Mouse (Mus musculus) lung, postnatal 10 days (tissue): ENCODE measurements at regions not wholly inside any gene's neighbourhood (a gene's known extent, or its start where the extent isn't known, plus 50 kb on each side); places are given as distances from the start of the nearest gene placed in this dataset.
A peak's percentile ranks its signal among the peaks of the same experiment; 100 is the strongest.

Experiments
- DNase-seq: peaks from one replicate; pipeline ENCODE4 v3.0.0; 2021

DNA sequence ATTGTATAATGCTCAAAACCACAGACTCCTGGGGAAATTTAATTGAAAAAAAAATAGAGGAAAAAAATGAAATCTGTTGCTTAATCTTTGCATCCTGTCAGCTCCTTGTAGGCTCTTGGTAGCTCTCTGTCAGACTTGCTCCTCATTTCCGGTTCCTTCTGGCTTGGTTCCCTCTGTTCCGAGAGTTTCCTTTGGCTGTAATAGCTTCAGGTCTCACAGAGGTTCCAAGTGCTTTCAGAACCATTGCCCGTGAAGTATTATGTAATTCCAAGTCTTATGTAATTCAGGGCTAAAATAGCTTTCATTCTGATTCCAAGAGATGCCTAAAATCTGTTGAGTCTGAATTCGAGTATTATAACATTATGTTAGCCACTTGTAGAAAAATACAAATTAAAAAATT, 117.3 kb downstream of the Spry2 start:
- peak; percentile 76 for DNase-seq

DNA sequence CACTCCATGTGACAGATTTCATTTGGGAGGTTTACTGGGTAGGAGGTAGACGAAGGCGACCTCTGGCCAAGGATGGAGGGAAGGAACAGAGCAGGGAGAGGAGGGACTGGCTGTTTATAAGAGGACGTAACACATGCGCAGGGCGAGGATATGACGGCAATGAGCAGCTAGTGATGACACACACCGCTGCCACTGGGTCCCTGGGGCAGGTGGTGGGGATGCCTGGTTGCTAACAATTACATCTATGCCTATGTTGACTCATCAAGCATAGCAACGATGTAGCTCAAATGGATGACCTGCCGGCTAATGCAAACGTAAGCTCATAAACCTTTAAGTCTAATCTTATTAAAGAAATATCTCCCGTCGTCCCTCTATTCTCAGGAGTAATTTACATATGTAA, 122.9 kb downstream of the Spry2 start:
- no peak for DNase-seq

DNA sequence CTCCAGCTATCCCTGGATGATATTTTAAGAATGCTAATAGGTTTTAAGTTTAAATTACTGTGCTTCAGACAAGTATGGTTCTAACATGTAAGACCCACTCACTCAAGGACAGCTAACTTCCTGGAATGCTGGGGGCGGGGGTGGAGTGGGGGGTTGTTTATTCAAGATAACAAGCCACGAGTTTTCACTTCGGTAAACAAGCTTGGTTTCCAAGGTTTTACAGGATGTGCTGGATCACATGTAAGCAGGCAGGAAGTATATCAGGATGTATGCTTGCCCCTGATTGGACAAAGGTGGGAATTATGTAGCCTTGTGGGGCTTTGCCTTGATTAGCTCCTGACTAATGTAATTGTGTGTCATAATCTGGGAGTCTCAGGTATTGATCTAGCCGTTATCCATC, 129.5 kb downstream of the Spry2 start:
- peak; percentile 29 for DNase-seq

DNA sequence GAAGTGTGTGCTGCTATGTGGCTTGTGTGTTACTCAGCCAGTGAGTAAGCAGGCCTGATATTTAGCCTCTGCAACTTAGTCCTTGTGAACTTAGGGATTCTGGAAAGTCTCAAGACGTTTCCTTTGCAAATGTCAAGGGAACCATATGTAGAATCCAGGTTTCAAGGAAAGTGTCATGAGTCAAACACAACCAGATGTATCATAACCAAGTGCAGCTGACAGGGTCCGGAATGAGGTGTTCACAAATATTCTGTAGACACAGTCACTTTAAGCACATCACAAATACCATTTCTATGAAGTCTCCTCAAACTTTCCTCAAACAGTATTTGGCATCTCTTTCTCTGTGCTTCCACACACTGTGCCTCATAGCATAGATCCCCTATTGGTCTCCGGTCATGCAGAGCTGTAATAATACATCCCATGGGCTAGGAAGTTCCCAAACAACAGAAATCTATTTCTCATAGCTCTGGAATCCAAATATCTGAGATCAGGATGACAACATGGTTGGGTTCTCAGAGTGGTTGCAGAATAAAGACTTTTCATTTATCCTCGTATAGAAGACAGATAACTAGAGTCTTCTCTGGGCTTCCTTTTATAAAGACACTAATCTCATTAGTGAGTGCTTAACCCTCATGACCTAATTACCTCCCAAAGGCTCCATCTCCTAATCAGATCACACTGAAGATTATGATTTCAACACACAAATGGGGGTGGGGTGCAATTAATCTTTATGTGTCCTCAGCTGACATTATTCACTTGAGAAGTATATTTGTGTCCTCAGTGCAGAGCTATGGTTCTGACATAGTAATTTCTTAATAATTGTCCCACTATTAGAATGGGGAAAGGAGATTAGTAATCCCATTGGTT, 143.9 kb downstream of the Spry2 start:
- no peak for DNase-seq

DNA sequence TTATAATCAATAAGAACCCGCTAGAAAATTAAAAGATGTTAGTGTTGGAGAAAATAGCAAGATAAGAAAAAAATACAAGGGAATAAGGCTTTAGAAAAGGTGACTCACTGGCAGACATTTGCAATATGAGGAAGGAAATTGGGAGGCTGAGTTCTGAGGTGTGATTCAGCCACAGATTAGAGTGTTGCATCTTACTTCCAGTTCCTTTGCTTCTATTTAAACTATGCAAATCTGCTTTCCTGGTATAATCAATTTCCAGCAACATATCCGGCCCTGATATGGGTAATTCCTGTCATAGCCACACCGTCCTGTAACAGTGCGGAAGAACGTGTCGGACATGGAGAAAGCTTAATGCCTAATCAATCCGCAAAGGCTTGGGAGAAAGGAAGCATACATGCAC, 144.9 kb downstream of the Spry2 start:
- no peak for DNase-seq

DNA sequence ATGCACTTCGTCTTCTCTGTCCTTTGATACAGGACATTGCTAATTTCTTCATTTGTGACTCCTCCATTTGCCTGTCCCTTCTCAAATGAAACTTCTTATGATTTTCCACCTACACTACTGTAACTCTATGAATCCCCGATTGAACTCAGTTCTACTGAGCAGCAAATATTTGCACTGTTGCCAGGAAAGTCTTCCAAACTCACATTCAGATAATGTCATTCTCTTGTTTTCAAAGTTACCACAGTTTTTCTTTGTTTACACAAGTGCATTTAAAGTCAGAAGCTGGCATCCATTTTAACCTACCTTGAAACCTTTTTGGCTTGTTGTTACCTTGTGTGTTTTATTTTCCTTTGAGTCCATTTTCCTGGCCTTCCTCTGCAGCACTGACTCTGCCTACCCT, 152.0 kb downstream of the Spry2 start:
- DNase-seq, result no peak

DNA sequence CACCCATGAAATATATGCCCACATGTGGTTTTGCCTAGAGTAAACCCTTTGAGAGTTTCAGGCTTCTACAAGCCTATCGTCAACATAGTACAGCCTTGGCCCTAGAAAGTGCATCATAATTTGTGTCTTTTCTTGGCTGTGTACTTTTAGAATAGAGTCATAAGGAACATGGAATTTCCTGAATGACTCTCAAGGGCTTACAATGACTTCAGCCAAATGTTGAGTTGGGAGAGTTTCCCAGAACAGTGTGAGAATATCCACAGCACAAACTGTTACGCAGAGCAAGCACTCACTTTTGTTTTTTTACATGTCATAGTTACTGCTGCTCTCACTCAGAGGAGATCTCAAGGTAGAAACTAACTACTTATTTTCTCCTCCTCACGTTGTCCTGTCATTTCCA, 152.5 kb downstream of the Spry2 start:
- peak; percentile 51 for DNase-seq

DNA sequence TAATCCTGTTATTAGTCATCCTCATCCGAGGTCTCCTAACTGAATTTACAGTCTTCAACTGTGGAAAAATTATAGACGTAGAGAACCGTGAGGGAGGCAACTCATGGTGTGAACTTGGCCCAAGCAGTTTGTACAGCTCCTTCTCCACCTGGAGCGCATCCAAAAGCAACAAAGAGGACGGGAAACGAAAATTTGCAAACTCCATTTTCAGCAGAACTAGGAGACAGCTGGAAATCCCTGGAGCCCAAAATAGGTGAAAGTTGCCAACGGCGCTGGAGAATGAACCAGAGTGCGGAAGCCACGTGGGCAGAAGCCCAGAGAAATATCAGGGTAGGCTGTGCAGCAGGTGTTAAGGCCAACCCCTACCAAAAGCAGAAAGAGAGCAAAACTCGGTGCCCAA, 155.7 kb downstream of the Spry2 start:
- peak; percentile 64 for DNase-seq

DNA sequence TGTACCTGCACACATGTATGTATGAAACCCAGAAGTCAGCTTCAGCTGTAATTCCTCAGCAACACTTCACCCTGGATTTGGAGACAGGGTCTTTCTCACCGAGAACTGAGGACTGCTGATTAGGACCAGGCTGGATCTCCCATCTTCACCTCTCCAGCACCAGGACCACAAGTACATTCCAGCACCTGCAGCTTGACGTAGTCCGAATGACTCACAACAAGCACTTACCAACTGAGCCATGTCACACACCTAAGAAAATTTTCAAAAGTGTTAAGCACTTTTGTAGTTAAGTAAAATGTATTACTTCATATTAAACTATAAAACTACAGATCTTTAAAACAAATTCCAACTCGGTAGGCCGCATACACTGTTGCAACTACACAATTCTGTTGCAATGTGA, 158.1 kb downstream of the Spry2 start:
- no peak for DNase-seq

DNA sequence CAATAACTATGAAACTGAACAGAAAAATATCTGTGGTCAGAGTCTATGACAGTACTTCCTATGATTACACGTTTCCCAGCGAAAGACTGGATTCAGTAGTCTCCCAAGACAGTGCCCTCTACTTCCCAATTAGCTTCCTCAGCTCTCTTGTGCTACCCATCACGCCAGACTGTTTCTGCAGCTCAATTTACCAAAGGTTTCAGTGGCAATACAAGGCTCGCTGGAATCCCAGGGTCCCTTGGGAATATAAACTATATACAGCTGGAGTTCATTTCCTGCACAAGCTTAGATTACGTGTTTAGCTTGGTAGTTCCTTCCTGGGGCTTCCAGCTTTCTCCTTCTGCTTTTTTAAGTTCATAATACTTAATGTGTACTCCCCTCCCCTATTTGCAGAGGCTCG, 160.3 kb downstream of the Spry2 start:
- DNase-seq, result peak; percentile 16

DNA sequence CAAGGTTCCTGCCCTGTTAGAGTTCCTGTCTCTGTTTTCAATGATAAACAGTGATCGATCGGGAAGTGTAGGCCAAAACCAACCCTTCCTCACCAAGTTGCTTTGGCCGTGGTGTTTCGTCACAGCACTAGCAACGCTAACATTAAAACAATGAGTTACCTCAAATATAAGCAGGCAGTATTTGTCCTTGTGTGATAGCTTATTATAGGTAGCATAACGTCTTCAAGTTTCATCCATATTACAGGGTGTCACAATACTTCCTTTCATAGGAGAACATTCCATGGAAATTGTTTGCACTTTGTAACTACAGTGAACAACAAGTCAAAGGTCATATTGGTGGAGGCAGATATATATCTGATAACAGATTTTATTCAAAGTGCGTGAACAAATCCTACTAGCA, 162.3 kb downstream of the Spry2 start:
- no peak for DNase-seq

DNA sequence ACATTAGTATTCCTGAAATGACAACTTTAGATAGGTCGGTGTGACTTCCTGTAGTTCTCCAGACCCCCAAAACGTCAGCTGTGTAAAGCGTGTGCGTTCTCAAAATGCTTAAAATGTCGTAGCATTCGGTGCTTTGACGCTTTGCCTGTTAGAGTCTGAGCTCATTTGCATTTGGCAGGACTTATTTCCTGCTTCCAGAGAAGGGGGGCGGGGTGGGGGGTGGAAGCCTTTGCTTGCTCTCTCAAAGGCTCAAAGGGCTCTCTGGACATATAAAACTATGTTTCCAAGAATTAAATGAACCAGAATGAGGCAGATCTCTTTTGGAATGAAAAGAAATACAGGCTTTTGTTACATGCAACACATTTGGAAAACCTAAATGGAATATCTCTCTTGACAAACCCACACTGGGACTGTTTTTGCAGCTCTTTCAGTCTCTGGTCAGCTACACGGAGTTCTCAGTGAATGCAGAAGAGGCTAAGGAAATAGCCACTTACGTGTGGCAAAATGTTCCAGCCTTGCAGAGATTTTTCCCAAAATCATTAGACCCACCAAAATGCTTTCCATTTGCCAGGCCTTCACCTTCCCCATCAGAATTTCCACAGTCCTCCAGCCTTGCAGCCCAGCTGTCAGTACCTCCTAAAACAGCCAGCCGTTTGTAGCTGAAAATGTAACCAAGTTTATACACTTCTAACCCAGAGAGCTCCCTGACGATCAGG, 163.4 kb downstream of the Spry2 start:
- DNase-seq, result peak; percentile 64

DNA sequence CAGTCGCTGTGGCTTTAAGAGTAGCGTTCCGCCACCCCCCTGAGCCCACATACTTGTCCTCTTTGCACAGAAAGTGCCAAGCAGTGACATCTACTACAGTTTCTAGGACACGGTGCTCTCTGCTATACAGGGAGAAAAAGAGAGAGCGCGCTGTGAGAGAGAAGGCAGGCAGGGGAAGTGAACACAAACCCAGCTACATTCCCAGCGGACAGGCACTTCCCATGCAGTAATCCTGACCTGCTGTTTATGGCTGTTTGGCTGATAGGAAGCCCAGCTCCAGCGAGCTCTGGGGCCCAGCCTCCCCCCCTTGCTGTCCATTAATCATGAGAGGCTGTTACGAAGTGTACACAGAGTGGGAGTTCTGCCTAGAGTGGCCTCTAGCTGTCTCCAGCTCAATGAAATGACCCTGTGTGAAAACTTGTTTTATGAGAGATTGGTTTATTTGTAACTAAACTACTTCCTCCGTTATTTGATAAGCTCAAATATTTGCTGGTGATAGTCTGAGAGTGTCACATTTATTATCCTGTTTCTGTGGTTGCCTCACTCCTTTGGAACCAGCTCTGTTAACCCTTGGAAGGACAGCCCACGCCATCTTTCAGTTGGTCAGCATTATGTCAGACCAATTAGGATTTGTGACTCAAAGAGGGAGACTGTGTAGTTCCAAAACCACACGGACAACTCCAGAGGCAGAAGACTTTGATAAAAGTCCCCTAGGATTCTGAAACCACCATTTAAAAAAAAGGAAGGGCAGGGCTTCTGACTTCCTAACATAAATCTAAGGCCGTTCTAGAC, 164.2 kb downstream of the Spry2 start:
- peak; percentile 85 for DNase-seq

DNA sequence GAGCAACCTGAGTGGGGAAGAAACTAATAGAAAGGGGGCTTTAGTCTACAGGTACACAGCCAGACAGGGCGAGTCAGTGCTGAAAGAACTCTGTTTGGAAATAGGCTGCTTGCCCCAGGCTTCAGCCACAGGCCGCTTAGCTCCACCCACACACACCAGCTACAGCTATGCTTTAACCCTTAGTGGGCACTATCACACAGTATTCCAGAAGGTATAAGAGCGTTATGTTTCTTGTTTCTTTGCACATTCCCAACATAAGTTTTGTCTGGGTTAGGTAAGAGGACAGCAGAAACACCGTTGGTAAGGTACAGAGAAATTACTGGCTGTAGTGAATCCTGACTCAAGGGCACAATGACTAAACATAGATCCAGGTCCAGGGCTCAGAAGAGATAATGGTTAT, 165.8 kb downstream of the Spry2 start:
- DNase-seq, result peak; percentile 51

DNA sequence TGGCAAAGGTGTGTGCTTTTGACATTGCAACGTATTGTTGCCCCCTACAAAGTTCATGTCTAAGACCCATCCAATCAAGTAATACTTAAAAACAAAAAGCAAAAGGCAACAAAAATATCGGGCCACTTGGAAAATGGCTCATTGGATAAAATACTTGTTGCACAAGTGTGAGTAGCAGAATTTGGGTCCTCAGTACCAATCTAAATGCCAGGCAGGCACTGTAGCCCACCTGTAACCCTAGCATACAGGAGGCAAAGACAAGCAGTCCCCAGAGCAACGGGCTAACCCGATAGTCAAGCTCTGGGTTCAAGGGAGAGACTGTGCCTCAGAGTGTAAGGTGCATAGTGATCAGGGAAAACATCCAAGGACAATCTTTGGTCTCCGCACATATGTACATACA, 167.8 kb downstream of the Spry2 start:
- DNase-seq, result no peak

DNA sequence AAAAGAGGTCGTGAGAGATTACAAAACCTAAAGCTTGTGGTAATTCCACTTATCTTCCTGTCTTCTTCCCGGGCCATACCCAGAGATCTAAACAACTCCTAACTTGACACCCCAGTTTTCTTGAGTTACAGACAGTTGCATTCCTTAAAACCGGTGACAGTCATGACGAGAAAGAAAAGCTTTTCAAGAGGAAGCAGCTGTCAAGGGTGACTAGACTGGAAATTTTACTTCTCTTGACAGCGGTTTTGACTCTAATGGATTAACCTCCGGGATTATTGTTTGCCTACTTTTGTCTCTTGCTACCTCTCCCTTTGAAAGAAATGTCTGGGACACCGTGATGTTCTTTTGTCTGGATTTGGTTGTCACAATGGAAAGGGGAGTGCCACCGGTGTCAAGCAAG, 170.9 kb downstream of the Spry2 start:
- no peak for DNase-seq

DNA sequence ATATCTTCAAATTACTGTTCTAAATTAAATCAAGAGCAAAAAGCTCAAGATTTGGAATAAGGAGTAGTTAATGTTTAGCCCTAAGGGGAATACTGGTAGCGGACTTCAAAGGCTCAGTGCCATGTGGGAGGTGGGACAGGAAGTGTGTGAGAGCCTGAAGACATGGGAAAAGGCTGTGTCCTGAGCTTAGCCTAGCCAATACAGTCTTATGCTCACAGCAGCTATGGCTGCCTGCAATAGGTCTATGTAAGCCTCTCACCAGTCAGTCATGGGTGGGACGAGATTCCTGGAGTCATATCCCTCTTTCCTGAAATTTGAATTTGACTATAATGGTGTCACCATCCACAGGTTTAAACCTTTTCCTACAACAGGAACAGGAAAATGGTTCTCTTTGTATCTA, 173.7 kb downstream of the Spry2 start:
- no peak for DNase-seq

DNA sequence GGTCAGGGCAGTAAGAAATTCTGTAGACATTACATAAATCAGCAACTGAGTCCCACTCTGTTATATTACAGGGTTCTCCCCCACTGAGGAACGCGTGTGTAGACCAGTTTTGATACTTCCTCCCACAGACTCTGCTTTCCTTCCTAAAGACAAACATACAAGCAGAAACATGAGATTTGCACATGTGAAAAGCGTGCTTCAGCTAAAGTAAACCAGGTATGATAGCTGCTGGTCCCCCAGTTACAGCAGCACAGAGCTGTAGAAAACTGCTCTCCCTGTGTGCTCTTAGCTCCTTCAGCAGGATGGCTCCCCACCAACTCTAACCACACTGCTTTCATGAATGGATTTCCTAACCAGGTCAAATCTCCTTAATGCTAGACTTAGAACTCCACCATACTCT, 175.0 kb downstream of the Spry2 start:
- DNase-seq, result no peak

DNA sequence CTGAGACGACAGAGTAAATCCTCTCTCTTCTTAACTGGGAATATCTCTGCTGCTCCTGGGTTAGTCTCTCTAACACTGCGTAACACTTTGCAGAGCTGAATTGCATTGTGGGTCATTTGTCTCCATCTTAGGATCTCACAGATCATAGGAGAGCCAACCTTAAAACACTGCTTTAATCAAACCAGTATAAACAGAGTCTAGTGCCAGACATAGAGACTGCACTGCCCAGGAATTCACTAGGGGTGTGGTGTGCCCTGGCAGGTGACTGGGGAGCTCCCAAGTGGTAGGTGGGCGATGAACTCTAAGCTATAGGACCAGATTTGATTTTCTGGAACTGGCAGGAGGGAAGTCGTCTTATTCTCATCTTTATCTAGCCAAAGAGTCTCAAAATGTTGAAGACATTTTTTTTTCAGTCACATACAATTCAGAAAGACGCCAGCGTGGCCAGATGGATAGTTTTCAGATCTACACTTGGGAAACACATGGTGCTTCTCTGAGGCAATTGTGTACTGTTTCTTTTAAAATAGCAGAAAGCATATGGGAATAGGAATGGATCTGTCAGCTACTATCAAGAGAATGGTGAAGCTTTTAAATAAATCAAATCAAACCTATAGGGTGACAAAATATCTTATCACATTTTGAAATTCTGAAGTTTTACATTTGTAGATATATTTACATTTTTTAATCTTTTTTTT, 175.7 kb downstream of the Spry2 start:
- DNase-seq, result no peak

DNA sequence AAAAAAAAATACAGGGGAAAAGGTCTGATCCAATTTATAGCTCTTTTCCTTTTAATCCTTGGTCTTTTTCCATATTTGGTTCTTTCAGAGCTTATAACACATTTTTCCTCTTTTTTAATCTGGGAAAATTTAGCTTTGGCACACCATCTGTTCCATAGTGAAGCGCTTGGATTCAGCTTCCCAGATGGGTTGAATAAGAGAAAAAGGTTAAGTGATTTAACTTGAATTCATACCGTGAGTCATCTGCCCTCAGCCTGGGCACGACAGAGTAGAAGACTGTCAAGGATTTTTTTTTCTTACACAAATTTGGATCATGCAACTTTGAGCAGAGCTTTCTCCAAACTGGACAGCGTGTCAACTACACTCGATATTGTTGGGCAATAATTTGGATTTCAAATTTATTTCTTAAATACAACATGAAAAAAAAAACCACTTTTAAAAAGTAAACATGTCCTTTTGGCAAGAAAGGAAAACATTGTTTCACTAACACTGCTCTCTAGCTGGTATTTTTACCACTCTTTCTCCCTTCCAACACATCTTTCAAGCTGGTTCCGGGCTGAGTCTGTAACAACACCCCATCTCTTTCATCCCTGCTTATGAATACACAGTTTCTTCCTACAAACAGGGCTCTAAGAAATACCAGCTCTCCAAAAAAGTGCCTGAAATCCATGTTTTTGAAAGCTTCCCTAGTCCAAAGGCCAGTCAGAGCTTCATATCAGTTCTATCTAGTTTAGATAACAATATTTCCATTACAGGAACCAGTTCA, 177.8 kb downstream of the Spry2 start:
- no peak for DNase-seq

DNA sequence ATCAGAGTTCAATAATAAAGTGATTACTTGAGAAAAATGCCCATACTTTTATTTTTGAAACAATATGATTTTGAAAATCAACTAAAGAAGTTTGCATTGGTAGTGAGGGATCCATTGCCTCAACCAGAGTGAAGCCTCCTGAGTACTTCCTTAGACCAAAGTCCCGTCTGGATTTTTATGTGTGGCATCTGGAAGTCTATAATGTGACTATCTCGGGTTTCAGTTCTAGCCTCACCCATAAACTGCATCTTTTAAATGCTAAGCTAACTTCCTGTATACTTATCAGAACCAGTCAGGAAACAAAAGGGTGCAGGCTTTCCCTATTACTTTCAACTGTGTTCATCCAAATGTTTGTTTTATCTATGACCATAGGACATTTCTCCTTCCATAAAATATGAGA, 178.8 kb downstream of the Spry2 start:
- DNase-seq, result no peak

DNA sequence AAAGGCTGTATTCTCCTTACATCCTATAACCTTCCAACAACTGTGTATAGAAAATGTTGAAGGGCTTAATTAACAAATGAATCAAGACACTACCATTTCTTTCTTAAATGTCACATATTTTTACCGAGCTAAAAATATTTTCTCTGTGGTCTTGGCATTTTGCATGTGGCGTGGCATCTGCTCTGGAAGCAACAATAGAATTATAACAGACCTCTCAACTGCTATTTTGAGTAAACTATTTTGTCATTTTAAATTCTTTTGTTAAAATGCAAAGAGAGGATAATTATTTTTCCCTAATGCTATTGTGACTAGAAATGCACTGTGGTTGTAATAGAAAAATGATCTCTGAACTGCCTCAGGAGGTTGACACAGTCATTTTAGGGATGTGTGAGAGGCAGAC, 187.9 kb downstream of the Spry2 start:
- no peak for DNase-seq
